Mouse (Mus musculus) embryo, embryonic 9.5 days (tissue): ENCODE results near the gene Uchl4.
A peak's percentile ranks its signal among the peaks of the same experiment; 100 is the strongest.

Experiments
- DNase-seq: peaks from one replicate; pipeline ENCODE4 v3.0.0-alpha.2; 2017; ENCODE audit errors: extremely low spot score

Uchl4 gene

GRCm38 (mm10) chr9:64273757-64274156 lies 38.8 kb downstream of the Uchl4 start:
- DNase-seq = no peak

- no peak for DNase-seq
These were observed 39.3 kb downstream of the Uchl4 start for GRCm38 (mm10) chr9:64274291-64274690.

GRCm38 (mm10) chr9:64274919-64275318 lies 39.9 kb downstream of the Uchl4 start:
- no peak for DNase-seq

GRCm38 (mm10) chr9:64277706-64278105 lies 42.7 kb downstream of the Uchl4 start:
- DNase-seq = peak; percentile 60

- DNase-seq = no peak
These were observed 43.8 kb downstream of the Uchl4 start for GRCm38 (mm10) chr9:64278665-64279310.

- peak; percentile 98 for DNase-seq
These were observed 46.2 kb downstream of the Uchl4 start, which contains the start of gene Tipin for GRCm38 (mm10) chr9:64281105-64281780. Gene Tipin, plus strand, starts transcription at chr9:64281581.

- DNase-seq = no peak
These were observed 46.8 kb downstream of the Uchl4 start for GRCm38 (mm10) chr9:64281781-64282178.

GRCm38 (mm10) chr9:64282404-64282987 lies 47.5 kb downstream of the Uchl4 start:
- no peak for DNase-seq
